Mouse (Mus musculus) neutrophil, adult 59 days (primary cell): ENCODE results near the gene Psapl1. TPM values are rescaled to one million over a fixed set of nuclear protein-coding genes. Genes with fewer than 3 reads are reported as not detected.

Source experiments
- total RNA-seq, 2 experiments: library from RNA; stranded (reverse); gene quantifications; 1 replicate in 1 of 2; 2 replicates in 1 of 2; pipeline ENCODE4 v1.2.4; 2023

Psapl1 gene
- not detected for total RNA-seq

GRCm38 (mm10) chr5:36203916-36204315 lies at the start of gene Psapl1:
Psapl1 (plus strand) TSS chr5:36204021.

Other genes with a start within 250 kb of the Psapl1 start
- under 1 TPM; 0.36 to 0.49 TPM for gene Sorcs2, start 194.1 kb downstream of the Psapl1 start, total RNA-seq